Mouse (Mus musculus) mesoderm, embryonic 11.5 days (tissue): Measurements from ENCODE around the gene Dlx6.
A peak's percentile ranks its signal among the peaks of the same experiment; 100 is the strongest.

Source experiments
- DNase-seq: peaks from one replicate; pipeline ENCODE4 v3.0.0-alpha.2; 2012; ENCODE audit warnings: low read depth, low spot score

Dlx6 gene

DNA sequence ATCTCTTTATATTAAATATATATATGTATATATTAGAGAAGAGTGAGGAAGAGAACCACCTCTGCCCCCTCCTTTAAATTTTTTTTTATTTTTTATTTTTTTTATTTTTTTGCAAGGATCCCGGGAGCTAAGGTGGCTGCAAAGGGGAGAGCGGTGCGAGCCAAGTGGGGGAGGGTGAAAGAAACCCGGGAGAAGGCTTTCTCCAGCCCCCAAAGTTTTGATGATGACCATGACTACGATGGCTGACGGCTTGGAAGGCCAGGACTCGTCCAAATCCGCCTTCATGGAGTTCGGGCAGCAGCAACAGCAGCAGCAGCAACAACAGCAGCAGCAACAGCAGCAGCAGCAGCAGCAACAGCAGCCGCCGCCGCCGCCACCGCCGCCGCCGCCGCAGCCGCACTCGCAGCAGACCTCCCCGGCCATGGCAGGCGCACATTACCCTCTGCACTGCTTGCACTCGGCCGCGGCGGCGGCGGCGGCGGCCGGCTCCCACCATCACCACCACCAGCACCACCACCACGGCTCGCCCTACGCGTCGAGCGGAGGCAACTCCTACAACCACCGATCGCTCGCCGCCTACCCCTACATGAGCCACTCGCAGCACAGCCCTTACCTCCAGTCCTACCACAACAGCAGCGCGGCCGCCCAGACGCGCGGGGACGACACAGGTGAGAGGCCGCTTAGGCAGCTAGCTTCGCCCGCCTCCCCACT lies at the start of gene Dlx6:
Gene Dlx6 (plus strand): TSS at position 175 of the 711 bp plus-strand sequence.
- peak; percentile 56 for DNase-seq

DNA sequence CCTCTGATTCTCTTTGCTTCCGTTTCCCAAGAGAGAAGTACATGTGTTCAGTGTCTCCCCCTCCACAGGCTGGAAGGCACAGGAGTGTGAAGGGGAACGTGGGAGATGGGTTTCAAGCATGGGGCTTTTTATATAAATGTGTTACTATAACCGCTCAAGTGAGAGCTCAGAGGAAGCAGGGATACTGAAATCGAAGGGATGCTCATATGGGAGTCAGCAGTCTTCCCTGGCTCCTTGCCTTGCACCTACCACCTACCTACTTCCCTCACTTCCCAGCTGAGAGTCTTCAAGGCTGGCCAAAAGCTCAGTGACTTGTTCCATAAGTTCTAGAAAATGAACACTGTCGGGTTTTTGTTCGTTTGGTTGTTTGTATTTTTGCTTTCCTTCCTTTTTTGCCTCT lies 46.3 kb upstream of the Dlx6 start:
- no peak for DNase-seq

DNA sequence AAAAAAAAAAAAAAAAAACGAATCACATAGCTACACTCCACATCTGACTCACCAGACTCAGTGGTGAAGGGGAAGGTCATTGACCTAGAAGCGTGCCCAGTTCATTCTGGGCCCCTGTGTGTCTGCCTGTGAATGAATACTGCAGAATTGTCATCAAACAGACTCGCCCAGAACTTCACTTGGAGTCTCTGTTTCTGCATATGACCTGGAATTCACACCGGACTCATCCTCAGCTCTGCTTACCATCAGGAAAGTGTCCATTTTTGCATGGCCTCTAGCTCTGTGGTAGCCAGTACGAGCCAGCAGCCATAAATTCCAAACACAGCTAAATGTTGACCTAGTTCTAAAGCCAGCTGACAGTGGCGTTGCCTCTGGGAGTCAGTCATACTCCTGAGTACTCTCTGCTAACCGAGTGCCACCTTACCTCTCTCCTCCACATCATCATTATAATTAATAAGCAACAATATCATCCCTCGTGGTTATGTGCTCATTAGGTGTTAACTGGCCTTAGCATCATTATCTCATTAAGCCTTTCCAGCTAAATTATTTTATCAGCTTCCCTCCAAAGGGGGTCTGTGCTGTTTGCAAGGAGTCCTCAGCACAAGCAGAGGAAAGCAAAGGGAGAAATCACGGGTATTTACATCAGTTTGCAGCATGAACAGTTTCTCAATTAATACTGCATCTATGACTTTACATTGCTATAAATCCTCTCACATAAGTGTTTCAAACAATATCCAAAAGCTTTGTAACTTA lies 44.9 kb upstream of the Dlx6 start:
- DNase-seq: no peak

DNA sequence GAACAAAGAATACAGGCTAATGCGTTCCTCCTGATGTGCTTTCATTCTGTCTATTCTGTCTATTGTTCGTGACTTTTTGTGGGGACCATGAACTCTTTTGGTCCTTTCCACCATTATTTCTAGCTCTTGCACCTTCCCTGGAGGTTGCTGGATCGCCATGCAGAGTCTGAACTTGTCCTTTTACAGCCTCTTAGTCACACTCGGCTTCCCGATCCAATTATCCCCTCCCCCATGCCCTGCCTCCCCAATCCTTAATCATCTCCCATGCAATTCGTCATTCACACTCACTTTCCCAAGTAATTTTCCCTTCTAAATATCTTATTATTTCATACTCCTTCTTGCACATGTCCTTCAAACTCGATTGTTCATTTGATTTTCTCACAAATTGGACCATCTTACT lies 44.0 kb upstream of the Dlx6 start:
- DNase-seq: peak; percentile 22

DNA sequence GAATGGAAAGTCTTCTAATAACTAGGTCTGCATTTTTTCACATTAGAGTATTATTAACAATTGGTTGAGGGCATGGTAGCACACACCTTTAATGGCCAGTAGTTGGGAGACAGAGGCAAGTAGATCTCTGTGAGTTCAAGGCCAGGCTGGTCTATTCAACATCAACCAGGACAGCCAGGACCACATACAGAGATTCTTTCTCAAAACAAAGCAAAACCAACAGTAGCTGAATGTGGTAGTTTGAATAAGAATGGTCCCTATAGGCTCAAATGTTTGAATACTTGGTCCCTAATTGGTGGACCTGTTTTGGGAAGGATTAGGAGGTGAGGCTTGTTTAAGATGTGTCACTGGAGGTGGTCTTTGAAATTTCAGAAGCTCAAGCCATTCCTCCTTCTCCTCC lies 37.8 kb upstream of the Dlx6 start:
- DNase-seq: no peak

DNA sequence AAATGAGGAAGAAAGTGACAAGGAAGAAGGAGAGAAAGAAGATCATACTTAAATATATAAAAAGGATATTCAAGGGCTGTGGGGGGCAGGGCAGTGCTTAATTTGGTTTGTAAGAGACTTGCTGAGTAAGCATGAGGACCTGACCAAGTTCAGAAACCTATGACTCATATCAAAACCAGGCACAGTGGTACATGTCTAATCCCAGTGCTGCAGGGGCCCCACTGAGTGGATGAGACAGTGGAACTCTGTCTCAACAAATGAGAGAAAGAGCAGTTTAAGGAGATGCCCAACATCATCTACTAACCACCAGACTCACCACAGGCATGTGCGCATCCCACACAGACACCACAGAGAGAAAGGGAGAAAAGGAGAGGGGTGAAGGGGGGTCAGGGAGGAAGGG lies 36.3 kb upstream of the Dlx6 start:
- DNase-seq: no peak

DNA sequence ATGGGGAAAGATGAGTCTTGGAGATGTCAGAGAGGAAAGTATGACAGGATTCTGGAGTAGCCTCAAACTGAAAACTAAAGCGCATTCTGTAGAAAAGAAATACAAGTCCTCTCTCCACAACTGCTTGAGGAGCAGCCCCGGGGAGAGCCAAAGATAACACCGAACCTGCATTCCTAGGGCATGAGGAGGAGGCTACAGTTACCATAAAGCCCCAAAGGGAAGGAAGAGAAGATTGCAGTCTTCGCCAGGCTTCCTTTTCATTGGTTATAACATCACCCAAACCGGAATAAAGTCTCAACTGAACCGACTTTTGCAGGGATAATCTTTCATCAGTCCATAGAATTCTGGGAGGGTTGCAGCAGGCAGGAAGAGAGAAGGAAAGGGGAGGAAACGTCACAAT lies 32.7 kb upstream of the Dlx6 start:
- no peak for DNase-seq

DNA sequence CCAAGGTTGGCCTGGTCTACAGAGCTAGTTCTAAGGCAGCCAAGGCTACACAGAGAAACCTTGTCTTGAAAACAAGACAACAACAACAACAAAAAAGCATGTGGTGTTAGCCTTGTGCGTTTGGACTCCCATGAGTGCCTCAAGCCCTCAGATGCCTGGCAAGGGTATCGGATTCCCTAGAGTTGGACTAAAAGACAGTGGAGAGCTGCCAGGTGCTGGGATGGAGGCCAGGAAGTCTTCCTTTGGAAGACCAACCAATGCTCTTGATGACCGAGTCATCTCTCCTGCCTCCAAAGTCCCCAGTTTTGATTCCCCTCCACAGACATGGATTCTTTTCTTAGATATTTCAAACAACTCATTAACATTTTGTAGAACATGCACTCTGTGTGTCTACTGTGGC lies 29.8 kb upstream of the Dlx6 start:
- no peak for DNase-seq

DNA sequence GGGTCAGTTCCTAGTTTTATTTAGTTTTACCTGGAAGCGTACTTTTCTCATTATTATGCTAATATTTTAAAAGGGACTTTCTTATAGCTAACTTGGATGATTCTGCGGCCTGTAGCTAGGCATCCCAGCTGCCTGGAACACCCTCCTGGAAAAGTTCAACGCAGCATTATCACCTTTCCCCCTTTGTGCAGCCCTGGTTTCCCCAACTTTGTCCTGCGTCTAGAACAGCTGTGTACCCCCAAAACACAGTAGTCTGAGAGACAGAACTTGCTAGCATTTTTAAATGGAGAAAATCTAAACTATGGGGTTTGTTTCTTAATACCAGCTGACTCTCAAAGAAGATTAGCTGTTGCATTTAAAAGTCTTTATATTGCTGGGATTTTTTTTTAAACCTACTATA lies 14.6 kb upstream of the Dlx6 start:
- DNase-seq: no peak

DNA sequence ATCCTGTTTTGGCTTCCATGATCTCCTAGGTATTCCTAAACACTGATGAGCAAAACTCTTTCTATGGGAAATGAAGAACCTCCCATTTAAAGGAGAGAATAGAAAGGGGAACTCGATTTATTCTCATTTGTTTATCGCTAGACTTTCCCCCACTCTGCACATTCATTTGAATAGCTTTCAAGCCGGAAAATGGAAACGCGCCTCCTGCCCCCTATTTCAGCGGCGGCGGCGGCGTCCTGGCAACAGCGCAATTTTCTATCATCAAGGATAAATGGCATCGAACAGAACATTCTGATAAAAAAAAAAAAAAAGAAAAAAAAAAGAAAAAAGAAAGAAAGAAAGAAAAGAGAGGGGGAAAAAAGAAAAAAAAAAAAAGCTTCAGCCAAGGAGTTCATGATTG lies 13.4 kb upstream of the Dlx6 start:
- no peak for DNase-seq

DNA sequence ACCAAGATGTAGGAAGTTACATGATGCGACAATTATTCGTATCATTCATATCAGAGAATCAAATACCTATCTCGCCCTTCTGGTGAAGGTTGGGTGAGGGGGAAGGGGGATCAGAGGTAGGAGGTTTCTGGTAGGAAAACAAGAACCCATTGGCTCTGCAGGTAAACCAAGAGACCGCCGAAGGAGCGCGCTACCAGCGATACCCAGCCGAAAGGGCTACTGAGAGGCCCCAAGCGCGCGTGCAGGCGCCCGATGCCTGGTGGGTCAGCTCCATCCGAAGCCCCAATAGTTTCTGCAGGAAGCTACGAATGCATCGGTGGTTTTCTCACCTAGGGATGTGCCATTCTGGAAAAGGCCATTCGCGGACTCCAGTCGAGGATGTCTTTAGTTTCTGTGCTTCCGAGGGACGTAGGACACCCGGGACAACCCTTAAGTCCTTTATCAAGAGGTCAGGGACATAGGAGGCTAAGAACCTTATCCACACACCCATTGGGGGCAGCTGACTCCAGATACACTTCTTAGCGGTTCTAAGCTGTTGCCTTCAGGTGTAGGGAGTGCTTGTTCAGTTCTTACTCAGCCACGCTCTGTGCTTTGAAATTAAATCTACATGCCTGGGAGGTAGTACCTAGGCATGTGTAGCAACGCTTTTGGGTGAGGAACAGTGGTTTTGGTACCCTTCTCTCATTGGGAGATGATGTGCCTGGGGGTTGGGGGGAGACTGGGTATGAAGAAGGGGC lies 12.6 kb upstream of the Dlx6 start:
- DNase-seq: peak; percentile 13

DNA sequence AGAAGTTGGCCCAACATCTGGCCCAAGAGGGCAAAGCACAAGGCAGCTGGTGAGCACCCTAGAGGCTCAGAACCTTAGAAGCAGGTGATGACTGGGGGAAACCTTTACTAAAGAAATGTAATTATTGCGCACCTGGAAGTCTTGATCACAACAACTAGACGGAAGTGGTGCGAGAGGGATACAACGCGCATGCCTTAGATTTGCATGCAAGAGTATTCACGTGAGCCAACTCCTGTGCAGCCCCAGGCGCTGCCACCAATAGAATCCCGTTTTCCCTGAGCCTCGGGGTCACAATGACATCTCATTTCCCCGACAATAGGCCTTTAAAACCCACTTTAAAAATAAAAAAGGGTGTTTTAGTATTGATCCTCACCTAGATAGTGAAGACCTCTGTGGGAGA lies 12.0 kb upstream of the Dlx6 start:
- no peak for DNase-seq

DNA sequence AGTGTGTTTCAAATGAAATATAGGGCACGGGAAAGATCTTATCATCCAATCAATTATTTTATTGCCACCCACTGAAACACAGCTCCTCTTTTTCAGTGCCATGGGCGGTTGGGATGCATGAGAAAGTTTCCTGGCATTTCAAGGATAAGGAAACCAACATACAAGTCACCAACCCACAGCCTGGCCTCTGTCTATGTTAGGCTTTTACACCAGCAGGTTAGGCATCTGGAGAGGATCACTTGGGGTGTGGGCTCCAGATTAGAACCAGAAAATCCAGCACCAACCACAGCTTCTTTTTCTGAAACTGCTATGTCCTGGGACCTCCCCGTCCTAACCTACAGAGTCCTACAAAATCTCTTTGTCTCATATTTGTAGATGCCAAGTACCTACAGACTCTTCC lies 10.2 kb upstream of the Dlx6 start:
- DNase-seq: no peak

DNA sequence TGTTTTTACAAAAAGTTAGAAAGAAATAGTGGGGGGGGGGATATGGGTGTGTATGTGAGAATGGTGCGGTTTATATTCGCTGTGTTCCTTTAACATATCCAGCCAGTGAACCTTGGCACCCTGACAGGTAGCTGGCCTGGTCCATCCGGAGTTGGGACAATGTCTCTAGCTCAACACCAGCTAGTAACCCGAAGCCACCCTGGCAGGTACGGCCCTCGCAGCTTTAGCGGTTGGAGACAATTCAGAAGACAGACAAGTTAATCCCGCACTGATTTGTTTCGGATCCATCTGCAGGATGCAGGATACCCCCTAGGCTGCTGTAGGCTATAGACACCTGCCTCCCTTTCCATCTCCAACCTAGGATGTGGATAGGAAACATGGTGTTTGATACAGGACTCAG lies 9.0 kb upstream of the Dlx6 start:
- no peak for DNase-seq

DNA sequence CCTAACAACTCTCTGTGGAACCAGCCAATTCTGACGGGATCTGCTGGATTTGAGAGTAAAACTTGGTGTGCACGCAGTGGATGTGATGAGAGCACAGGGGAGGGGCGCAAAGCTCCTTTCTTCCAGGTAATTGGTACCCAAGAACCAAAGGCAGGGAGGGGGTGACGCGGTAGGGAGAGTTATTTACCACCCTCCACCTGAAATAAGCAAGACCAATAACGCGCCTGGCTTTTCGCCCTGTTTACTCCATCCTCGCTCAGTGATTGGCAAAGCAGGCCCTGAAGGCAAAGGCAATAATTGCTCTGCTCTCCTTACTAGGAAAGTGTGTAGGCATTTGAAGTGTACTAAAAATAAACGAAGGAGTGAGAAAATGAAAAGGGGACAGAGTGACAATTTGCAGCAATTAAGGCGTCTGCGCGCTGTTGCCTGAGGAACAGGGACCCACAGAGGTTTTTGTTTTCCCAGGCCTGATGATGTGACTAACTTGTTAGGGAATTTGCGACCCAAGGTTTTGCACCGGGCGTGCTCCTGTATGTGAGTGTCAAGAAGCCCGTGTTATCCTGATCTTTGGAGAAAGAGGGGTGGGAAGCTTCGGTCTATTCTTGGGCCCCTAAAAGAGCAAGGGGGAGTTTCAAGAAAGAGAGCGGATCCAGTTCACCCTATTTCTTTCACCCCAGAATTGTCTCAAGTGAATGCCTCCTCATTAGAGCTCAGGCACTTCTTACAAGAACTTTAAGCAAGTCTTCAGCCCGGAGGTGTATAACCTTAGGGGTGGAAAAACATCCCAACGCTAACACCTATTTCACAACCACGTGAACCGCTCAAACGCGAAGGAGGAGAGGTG lies 8.0 kb upstream of the Dlx6 start:
- no peak for DNase-seq

DNA sequence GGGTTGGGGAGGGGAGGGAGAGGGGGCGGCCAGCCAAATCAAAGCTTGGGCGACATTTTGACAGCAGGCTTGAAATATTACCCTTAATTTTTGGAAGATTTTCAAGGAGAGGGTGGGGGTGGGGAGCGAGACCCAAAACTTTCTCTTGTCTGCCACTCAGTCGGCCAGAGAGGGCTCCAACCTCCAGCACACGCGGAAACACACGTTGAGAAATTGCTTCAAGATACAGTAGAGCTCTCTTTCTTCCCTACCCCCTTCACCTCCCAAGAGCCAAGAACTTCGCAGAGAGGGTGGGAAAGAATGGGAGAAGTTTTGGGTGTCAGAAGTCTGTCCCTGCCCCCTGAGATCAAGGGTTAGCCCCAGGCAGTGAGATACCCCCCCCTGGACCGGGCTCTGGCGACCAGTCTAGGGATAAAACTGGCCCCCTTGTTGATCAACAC lies 7.4 kb upstream of the Dlx6 start:
- no peak for DNase-seq

DNA sequence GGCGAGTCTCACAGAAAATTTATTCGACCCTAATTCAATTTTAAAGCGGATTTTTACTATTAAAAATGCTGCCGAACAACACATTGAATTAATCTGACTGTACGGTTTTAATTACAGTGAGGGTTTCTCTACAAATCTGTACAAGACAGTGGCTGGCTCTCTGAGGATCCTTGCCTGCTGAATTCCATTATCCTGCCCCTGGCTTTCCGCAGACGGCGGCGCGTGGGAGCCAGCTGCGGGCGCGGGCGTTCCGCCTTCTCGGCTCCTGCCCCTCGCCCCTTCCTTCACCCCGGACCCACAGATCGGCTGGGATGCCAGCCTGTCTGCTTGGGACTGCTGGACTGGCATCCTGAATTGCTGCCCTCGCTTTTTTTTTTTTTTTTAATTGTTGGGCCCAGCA lies 6.8 kb upstream of the Dlx6 start:
- peak; percentile 14 for DNase-seq

DNA sequence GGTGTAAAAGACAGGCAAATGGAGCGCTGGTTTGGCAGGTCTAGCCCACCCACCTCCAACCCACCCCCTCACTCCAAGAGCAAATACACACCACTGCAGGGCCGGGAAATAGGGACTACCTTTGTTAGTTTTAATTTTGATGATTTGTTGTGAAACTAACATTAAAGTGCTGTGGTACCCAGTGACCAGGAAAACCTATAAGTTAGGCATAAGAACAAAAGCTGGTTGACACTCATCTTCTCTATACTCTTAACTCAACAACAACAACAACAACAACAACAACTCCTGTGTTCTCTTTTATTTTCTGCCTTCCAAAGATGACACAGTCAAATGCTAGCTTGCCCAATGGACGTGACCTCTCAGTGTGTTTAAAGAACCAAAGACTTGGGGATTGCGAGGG lies 6.3 kb upstream of the Dlx6 start:
- no peak for DNase-seq

DNA sequence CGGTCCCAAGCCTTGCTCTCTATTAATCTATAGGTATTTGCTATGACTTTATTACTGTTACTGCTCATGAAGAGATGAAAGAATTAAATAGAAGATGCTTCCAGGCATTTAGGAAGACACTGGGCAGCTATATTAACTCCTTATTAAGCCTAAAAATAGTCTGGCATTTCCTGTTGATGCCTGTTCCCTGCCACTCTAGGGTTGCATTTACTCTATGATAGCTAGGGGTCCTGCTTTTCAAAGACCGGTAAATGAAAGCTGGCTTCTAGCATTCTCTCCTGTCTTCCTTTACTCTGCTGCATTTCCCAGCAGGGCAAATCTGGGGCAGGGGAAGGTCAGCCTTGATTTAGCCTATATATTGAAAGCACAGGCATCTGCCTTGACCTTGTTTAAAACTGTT lies 5.4 kb upstream of the Dlx6 start:
- no peak for DNase-seq

DNA sequence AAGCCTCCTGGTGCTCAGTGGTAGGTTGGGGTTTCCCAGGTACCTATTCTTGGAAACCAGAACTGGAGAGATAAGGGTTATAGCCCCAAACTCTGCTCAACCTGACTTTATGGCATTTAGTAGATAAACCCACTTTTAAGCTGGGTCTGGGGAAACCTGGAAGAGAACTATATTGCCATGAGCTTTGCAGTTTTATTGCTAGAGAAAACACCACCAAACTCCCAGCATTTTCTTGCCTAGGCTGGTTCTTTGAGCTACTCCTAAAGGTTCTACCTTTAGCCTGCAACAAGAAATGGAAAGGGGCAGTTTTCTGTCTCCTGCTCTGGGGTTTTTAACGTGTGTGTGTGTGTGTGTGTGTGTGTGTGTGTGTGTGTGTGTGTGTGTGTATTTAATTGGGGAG lies 4.6 kb upstream of the Dlx6 start:
- no peak for DNase-seq

DNA sequence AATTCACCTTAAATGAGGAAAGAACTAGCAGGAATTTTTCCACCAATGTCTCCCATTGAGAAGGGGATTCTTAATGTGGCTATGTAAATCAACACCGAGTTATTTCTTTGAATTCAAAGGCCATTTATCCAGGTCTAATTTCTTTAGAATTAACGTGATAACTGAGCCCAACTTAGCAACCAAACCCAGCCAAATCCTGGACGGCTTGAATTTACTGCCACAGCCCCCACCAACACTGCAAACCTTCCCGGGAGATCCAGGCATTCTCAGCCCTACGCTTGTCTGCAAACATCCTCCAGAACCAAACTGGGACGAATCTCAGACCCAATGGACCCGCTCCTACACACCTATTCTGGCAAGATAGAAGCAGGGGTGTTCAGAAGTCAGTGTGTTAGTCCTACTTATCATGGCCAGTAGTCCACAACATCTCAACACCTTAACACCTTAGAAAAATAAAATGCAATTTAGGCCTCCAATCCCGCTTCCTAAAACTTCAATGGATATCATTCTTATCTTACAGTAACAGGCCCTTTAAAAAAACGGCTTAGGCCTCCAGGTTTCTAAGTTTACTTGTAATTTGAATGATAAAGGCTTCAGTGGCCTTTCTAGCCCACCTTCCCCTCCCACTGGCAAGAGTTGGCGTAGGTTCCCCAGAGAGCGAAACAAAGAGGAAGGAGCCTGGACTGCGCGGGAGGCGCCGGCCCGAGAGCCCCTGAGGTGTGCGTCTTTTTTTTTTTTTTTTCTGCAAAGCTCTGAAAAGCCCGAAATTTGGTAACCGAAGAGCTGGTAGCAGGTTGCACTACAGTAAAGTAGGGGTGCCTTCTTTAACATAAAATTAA lies 3.8 kb upstream of the Dlx6 start:
- DNase-seq: no peak
